Mouse (Mus musculus) embryonic facial prominence, embryonic 14.5 days (tissue): ENCODE data around the gene Ugt1a10. TPM values are rescaled to one million over a fixed set of nuclear protein-coding genes. Genes with fewer than 3 reads are reported as not detected.

ENCODE experiments used
- ATAC-seq: fragments of 200-750 bp; cut with Nextera tagmentation; 2 replicates; pipeline ENCODE4 v1.8.0; 2017; ENCODE audit warnings: low read depth, moderate number of reproducible peaks, moderate TSS enrichment
- DNase-seq: peaks from one replicate; pipeline ENCODE4 v3.0.0-alpha.2; 2015; ENCODE audit warnings: low spot score
- H3K27ac ChIP-seq: fragments of 300-500 bp; sonication (generic); replicated peaks from 2 replicates; pipeline ENCODE4 v1.5.1; 2014; ENCODE audit warnings: low read depth, mild to moderate bottlenecking, low read length, moderate library complexity
- H3K27me3 ChIP-seq: fragments of 300-500 bp; sonication (generic); replicated peaks from 2 replicates; pipeline ENCODE4 v1.6.1; 2014; ENCODE audit warnings: low read length; ENCODE audit not compliant: control insufficient read depth, insufficient read depth
- H3K36me3 ChIP-seq: fragments of 300-500 bp; sonication (generic); 2 replicates; pipeline ENCODE4 v1.6.1; 2014; ENCODE audit warnings: low read length, mixed read lengths; ENCODE audit not compliant: control insufficient read depth, insufficient read depth
- H3K4me1 ChIP-seq: fragments of 300-500 bp; sonication (generic); 2 replicates; pipeline ENCODE4 v1.6.1; 2014; ENCODE audit warnings: antibody characterized with exemption, low read length; ENCODE audit not compliant: control insufficient read depth, insufficient read depth
- H3K4me2 ChIP-seq: fragments of 300-500 bp; sonication (generic); 2 replicates; pipeline ENCODE4 v1.6.1; 2014; ENCODE audit warnings: low read depth, mild to moderate bottlenecking, low read length, moderate library complexity, mixed read lengths
- H3K4me3 ChIP-seq: fragments of 300-500 bp; sonication (generic); 2 replicates; pipeline ENCODE4 v1.5.1; 2014; ENCODE audit warnings: low read depth, mild to moderate bottlenecking, low read length
- H3K9ac ChIP-seq: fragments of 300-500 bp; sonication (generic); 2 replicates; pipeline ENCODE4 v1.6.1; 2014; ENCODE audit warnings: low read depth, mild to moderate bottlenecking, low read length, moderate library complexity, mixed read lengths
- H3K9me3 ChIP-seq: fragments of 300-500 bp; sonication (generic); 2 replicates; pipeline ENCODE4 v1.6.1; 2016; ENCODE audit warnings: low read length; ENCODE audit not compliant: control insufficient read depth
- WGBS: fragments of 180-500 bp; shearing (Covaris S2); extraction: QIAGEN DNeasy Blood & Tissue Kit; methylation state at CpG from one replicate; pipeline ENCODE4 v1.1.7; 2014; 5-methylcytosine and 5-hydroxymethylcytosine counted together
- polyA plus RNA-seq: library from polyadenylated mRNA; unstranded; fragments of >200 nt; fragmentation: Nextera tagmentation; extraction: Ambion mirVana; gene quantifications from 2 replicates; pipeline ENCODE4 v1.2.1, GENCODE M21; 2014

Ugt1a10 gene
- not detected in 2 replicates for polyA plus RNA-seq

DNA sequence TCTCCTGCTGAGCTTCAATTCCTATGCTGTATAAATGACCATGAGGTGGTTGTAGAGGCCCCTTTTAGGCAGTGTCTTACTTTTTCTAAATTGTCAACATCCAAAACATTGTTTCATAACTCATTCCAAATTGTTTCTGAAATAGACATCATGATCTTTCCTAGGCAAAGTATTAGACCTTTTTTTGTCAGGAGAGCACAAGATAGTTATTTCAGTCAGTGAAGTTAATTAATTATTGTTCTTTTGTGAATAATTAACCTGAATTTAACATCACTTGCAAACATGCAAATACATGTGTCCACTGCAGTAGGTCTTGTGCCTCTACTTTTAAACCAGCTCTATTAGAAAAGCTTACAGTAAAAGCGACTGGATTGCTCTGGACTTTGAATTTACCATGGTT, at the start of gene Ugt1a10:
Gene Ugt1a10, plus strand, starts transcription at position 301 of the 400 bp plus-strand sequence.
- Histone ChIP-seq H3K9me3 (no peaks in the 10 kb centered on the region), H3K4me3 (no peak within 1 kb of the TSS), H3K4me2 (no peak within 1 kb of the TSS), H3K4me1 (no peaks in the 10 kb centered on the region), H3K36me3 (no peaks in the 10 kb centered on the region), H3K9ac (no peak within 1 kb of the TSS), H3K27me3 (no peaks in the 10 kb centered on the region), H3K27ac (no peak within 1 kb of the TSS)
- no peak for DNase-seq
- ATAC-seq = no peak
- 84% methylated on average over 1 of the region's 1 CpGs for WGBS

DNA sequence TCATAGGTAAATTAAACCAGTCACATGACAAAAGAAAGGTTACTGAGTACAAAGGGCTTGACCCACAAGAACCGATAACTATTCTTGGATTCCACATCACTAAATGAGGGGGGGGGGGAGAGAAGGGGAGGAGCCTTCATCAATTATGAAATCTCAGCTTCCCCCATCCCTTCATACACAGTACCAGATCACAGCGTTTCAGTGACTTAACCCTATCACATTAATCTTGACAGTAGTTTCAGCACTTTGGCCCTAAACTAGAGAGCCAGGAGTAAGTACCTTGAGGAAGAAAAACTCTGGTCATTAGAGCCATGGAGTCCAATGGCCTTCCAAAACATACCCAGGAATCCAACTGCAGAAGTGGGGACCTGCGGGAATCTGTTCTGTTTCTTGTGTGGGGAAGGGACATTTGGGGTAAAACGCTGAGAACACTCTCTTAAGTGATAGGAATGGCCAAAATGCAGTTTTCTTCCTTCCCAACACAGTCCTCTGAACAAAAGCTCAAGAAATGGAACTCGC, 47.4 kb upstream of the Ugt1a10 start:
- H3K27me3 ChIP-seq = no peaks in the 10 kb centered on the region
- H3K4me3 ChIP-seq = peak overlapping the region; percentile 58
- peak; percentile 42 for ATAC-seq
- no peaks in the 10 kb centered on the region for H3K9me3 ChIP-seq
- H3K36me3 ChIP-seq = peaks cover 27% of the 10 kb centered on the region
- peak; percentile 13 for DNase-seq
- H3K27ac ChIP-seq = peak overlapping the region; percentile 88
- WGBS = 3% methylated on average over 5 of the region's 5 CpGs
- peak overlapping the region; percentile 68 for H3K4me2 ChIP-seq
- H3K4me1 ChIP-seq = peaks cover 12% of the 10 kb centered on the region
- H3K9ac ChIP-seq = peak overlapping the region; percentile 88

DNA sequence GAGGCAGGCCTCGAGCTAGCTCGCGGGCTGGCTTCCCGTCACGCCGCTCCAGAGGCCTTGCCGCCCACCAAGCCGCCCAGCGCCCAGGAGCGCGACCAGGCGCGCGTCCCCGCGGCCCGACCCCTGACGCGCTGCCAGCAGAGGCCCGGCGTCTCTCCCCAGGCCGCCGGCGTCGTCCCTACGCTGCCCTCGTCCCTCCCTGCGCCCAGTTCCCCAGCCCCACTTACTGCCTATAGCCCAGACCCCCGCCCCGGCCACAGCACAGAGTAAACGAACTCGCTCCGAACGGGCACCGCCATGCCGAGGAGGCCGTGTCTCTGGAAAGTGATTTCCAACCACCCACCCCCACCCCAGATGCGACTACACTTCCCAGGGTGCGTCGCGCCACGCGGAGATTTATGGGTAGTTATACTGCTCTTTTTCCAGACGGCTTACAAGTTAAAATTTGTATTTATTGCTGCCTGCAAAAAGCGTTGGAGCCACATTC, 46.9 kb upstream of the Ugt1a10 start, which contains the start of gene Usp40:
Gene Usp40, minus strand, starts transcription at position 341 of the 487 bp plus-strand sequence.
- ATAC-seq = peak; percentile 94
- peaks cover 12% of the 10 kb centered on the region for H3K4me1 ChIP-seq
- H3K36me3 ChIP-seq = peaks cover 22% of the 10 kb centered on the region

DNA sequence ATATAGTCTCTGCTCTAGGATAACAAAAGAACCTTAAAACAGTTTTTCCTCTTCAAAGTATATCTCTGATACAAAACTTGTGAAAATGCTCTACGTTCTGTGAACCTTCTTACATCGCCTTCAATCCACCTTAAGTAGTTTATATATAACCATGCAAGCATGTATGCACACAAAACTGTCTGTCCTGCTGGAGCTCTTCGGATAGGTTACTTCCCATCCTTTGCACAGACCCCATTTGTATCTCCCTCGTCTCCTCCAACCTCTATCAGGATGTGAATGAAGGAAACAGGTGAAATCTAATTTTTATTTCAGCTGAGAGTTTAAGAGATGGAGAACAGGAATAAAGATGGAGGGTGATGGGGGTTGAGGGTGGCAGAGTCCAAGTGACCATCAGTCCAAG, 46.5 kb upstream of the Ugt1a10 start:
- no peaks in the 10 kb centered on the region for H3K9me3 ChIP-seq
- no peaks in the 10 kb centered on the region for H3K27me3 ChIP-seq
- H3K4me3 ChIP-seq = peak overlapping the region; percentile 58
- peak overlapping the region; percentile 88 for H3K9ac ChIP-seq
- ATAC-seq (peak; percentile 27; the same call in 1 of the 2 replicates), DNase-seq (no peak)
- H3K36me3 ChIP-seq = peaks cover 17% of the 10 kb centered on the region
- 37% methylated on average over 4 of the region's 4 CpGs for WGBS
- H3K4me2 ChIP-seq = peak overlapping the region; percentile 68
- peaks cover 12% of the 10 kb centered on the region for H3K4me1 ChIP-seq
- peak overlapping the region; percentile 88; the same call in 1 of the 2 replicates for H3K27ac ChIP-seq

More for the DNA sequence above, 46.9 kb upstream of the Ugt1a10 start, which contains the start of gene Usp40:
- peak within 1 kb of the TSS; percentile 68 for H3K4me2 ChIP-seq
- no peaks in the 10 kb centered on the region for H3K9me3 ChIP-seq
- H3K9ac ChIP-seq = peak within 1 kb of the TSS; percentile 88
- H3K4me3 ChIP-seq = peak within 1 kb of the TSS; percentile 58
- no peaks in the 10 kb centered on the region for H3K27me3 ChIP-seq
- peak within 1 kb of the TSS; percentile 88 for H3K27ac ChIP-seq
- WGBS = under 1% methylated on average over 41 of the region's 45 CpGs
- peak; percentile 91 for DNase-seq

DNA sequence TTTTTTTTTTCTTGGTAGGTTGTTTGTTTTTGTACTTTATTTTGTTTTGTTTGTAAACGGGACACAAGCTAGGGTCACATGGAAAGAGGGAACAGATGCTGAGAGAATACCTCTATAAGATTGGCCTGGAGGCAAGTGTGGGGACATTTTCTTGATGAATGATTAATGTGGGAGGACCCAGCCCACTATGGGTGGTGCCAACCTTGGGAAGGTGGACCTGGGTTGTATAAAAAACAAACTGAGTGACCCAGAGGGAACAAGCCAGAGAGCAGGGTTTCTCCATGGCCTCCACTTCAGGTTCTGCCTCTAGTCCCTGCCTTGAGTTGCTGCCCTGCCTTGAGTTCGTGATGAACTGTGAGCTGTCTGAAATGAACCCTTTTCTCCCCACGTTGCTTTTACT, 45.7 kb upstream of the Ugt1a10 start:
- 63% methylated on average over 3 of the region's 3 CpGs for WGBS
- H3K9ac ChIP-seq = no peak overlapping the region
- peaks cover 11% of the 10 kb centered on the region; the same call in 1 of the 2 replicates for H3K36me3 ChIP-seq
- H3K9me3 ChIP-seq = peaks cover 5% of the 10 kb centered on the region; the same call in 1 of the 2 replicates
- H3K4me1 ChIP-seq = peaks cover 12% of the 10 kb centered on the region
- ATAC-seq (no peak), DNase-seq (no peak)
- H3K27ac ChIP-seq = no peak overlapping the region
- no peaks in the 10 kb centered on the region for H3K27me3 ChIP-seq
- H3K4me3 ChIP-seq = no peak overlapping the region
- H3K4me2 ChIP-seq = no peak overlapping the region

DNA sequence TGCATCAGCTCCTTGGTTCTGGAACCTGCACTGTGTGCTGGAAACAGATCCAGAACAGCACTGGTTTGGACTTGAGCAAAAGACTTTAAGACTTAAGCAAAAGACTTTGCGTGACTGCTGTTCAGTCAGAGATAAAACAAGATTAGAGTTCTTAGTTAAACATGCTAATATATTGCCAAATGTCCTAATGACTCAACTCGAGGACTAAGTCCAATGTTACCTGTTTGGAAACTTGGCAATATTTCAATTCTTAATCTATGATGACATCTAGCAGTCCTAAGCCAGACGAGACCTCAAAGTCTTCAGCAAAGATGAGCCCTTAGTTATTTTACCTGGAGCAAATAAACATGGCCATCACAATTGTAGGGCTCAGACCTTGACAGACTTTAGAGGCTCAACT, 41.5 kb upstream of the Ugt1a10 start:
- no peak for ATAC-seq
- H3K9ac ChIP-seq = no peak overlapping the region
- DNase-seq = no peak
- no peaks in the 10 kb centered on the region for H3K36me3 ChIP-seq
- H3K4me2 ChIP-seq = no peak overlapping the region
- no peak overlapping the region for H3K27ac ChIP-seq
- no peak overlapping the region for H3K4me3 ChIP-seq
- no peaks in the 10 kb centered on the region for H3K4me1 ChIP-seq
- no peaks in the 10 kb centered on the region for H3K27me3 ChIP-seq
- WGBS = 74% methylated on average over 3 of the region's 3 CpGs
- peaks cover 16% of the 10 kb centered on the region; the same call in 1 of the 2 replicates for H3K9me3 ChIP-seq

DNA sequence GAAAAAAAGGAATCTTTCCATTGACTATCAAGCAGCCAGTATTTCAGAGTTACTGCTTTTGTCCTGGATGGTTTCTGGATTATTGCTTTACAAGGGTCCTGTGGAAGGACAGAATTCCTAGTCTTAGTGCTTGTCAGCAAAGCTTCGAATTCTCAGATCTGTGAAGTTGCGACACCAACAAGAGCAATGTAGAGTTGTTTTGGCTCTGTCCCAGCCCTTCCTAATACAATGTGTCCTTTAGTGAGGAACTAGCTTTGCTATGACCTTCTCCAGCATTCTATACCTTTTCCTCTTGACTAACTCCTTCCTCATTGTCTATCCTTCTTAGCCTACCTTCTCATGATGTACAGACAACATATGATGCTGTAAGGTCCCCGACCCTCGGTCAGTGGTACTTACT, 41.0 kb upstream of the Ugt1a10 start:
- H3K4me3 ChIP-seq = no peak overlapping the region
- peaks cover 16% of the 10 kb centered on the region; the same call in 1 of the 2 replicates for H3K9me3 ChIP-seq
- H3K4me1 ChIP-seq = no peaks in the 10 kb centered on the region
- no peaks in the 10 kb centered on the region for H3K36me3 ChIP-seq
- DNase-seq (no peak), ATAC-seq (no peak)
- H3K9ac ChIP-seq = no peak overlapping the region
- WGBS = 91% methylated on average over 4 of the region's 4 CpGs
- no peaks in the 10 kb centered on the region for H3K27me3 ChIP-seq
- H3K27ac ChIP-seq = no peak overlapping the region
- no peak overlapping the region for H3K4me2 ChIP-seq

DNA sequence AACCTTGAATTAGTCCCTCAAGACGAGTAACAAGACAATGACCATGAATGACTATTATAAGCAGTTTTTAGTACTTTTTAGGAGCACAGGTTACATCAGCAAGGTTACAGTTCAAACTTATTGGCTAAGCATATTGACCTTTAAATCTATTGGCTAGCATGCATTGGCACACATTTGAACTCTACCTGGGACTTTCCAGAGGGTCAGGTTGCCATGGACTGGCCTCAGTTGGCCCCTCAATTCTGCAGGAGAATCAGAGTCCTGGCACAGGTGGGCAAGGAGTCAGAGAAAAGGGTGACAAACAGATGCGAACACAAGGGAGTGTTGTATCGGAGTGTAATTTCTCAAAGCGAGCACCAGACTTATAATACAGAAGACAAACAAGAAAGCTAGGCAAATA, 40.5 kb upstream of the Ugt1a10 start:
- 95% methylated on average over 4 of the region's 4 CpGs for WGBS
- Histone ChIP-seq H3K4me3 (no peak overlapping the region), H3K9ac (no peak overlapping the region), H3K36me3 (no peaks in the 10 kb centered on the region), H3K4me1 (no peaks in the 10 kb centered on the region), H3K27ac (no peak overlapping the region), H3K9me3 (peaks cover 16% of the 10 kb centered on the region; the same call in 1 of the 2 replicates), H3K4me2 (no peak overlapping the region), H3K27me3 (no peaks in the 10 kb centered on the region)
- ATAC-seq = no peak
- DNase-seq = no peak

DNA sequence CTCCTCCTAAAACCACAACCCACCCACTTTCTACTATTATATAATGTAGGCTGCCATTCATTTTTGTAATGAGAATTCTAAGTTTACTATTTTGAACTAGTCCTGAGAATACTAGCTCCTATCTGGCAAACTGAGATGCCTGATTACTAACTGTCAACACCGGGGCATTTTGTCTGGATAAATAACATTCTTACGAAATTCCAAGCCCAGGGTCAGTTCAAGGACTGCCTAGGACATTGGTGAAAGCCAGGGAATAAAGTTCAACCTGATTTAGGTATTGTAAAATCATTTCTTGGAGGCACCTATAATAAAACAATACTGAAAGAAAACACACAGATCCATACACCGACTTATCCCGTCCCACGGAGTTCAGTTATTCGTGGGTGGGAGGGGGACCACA, 39.8 kb upstream of the Ugt1a10 start:
- 90% methylated on average over 6 of the region's 6 CpGs for WGBS
- no peak for ATAC-seq
- H3K4me2 ChIP-seq = no peak overlapping the region
- H3K9me3 ChIP-seq = peaks cover 16% of the 10 kb centered on the region; the same call in 1 of the 2 replicates
- H3K4me1 ChIP-seq = no peaks in the 10 kb centered on the region
- no peaks in the 10 kb centered on the region for H3K36me3 ChIP-seq
- H3K9ac ChIP-seq = no peak overlapping the region
- H3K27me3 ChIP-seq = no peaks in the 10 kb centered on the region
- H3K27ac ChIP-seq = no peak overlapping the region
- H3K4me3 ChIP-seq = no peak overlapping the region
- DNase-seq = no peak
